Mouse (Mus musculus): ENCODE measurements around the gene Cd300a.
"Not testable (repeated sequence)": the region's sequence is repeated elsewhere in the genome, so short reads cannot be mapped to it uniquely, and the experiment has no call there.

The Cd300a gene

DNA sequence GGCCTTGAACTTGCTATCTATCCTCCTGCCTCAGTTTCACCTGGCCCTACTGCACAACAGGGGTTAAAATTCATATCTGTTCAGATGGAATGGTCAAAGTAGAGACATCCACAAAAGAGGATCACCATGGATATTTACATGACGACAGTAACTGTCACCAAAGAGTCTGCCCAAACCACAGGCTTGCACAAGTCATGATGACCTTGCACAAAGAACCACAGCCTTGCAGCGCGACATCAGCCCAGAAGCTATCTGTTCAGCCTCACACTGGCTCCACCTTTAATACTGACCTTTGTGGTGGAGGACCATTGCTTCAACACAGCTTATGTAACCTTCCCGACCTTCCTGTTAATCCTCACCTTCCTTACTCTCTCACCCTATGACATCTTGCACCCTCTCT, 17.7 kb downstream of the Cd300a start:
- no peak for DNase-seq (ENCODE audit: low read depth)

DNA sequence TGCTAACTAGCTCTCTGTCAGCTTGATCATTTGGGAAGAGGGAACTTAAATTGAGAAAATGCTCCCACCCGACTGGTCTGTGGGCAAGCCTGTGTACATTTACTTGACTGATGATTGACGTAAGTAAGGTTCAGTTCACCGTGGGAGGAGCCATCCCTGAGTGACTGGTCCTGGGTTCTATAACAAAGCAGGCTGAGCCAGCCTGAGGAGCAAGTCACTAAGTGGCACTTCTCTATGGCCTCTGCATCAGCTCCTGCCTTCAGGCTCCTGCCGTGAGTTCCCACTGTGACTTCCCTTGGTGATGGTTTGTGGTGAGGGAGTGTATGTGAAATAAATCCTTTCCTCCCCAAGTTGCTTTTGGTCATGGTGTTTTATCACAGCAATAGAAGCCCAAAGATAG, 18.2 kb downstream of the Cd300a start:
- no peak for DNase-seq (ENCODE audit: low read depth)

- not testable (repeated sequence) for DNase-seq (ENCODE audit: low read depth)
Observed at GRCm38 (mm10) chr11:114909538-114909937, 19.7 kb downstream of the Cd300a start.

DNA sequence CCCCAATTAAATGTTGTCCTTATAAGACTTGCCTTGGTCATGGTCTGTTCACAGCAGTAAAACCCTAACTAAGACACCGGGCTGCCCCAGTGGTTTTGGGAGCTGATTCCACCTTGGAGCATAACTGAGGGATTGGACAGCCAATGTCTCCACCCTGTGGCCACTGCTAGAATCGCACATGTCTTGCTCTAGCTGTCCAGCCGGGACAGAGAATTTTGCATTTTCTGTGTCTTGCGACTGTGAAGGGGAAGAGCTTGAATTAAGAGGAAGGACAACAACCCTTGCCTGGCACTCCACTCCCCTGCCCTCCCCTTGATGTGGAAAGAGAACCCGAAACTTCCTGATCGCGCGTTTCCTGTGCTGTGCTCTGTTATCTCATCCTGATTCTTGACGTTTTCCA, 23.0 kb downstream of the Cd300a start:
- peak; percentile 66 for DNase-seq (ENCODE audit: low read depth)

DNA sequence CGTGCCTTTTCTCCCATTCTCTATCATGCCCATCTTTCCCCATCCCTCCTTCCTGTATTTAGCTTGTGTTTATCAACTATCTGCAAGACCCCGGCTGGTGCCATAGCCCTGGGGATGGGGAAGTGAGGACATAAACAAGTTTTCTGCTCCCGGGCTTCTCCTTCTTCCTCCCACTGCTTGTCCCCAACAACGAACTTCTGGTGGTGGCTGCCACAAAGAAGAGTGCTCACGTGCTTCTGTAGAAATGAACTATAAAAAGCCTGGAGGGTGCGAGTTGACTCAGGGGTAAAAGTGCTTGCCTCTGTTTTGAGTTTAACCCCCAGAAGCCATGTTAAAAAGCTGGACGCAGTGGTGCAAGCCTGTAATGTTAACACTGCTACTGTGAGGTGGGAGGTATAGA, 25.1 kb downstream of the Cd300a start:
- DNase-seq (ENCODE audit: low read depth): no peak

DNA sequence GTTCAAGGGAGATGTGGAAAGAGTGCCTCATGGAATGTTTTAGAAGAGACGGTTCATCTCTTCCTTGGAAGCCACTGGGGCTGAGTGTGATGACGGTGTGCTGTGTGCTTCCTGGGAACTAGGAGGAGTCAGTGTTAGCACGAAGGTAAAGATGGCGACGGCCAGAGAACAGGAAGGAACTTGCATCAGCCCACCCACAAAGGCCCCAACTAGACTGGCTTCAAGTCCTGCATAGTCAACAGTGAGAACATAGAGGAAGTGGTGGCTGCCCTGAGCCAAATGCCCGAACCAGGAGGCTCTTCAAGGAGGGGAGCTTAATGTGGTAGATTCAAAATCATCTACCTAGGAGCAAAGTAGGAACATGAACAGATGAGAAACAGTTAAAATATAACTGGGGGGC, 27.3 kb downstream of the Cd300a start:
- DNase-seq (ENCODE audit: low read depth): no peak

GRCm38 (mm10) chr11:114922439-114922838, 32.6 kb downstream of the Cd300a start:
- no peak for DNase-seq (ENCODE audit: low read depth)

GRCm38 (mm10) chr11:114923961-114924360, 34.1 kb downstream of the Cd300a start:
- peak; percentile 70 for DNase-seq (ENCODE audit: low read depth)

GRCm38 (mm10) chr11:114929581-114929980, 39.7 kb downstream of the Cd300a start:
- DNase-seq (ENCODE audit: low read depth): no peak

DNA sequence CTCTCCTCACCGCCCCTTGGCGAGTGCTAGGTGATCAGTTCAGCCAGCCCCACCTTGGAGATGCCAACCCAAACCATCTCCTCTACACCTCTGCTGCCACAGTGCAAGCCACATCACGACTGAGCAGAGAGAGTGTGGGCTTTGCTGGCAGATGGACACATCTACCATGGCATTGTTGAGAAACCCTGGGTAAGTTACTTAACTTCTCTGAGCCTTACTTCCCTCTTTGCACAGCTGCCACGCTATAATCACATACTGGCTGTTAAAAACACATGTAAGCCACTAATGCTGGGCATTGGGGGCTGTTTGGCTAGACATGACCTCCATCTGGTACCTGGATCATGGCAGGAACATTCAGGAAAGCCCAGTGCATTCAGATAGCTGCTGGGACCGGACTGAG, 41.2 kb downstream of the Cd300a start:
- DNase-seq (ENCODE audit: low read depth): no peak

GRCm38 (mm10) chr11:114933591-114933990, 43.8 kb downstream of the Cd300a start:
- DNase-seq (ENCODE audit: low read depth): no peak

- DNase-seq (ENCODE audit: low read depth): peak; percentile 21
Observed at GRCm38 (mm10) chr11:114934144-114934543, 44.3 kb downstream of the Cd300a start, which contains the start of gene Cd300lb. Gene Cd300lb, minus strand, starts transcription at chr11:114934386.
